Mouse (Mus musculus) testis, adult 2 months (tissue): Measurements from ENCODE around the gene Zfp786. TPM values are rescaled to one million over a fixed set of nuclear protein-coding genes. Genes with fewer than 3 reads are reported as not detected.

Experiments used
- H3K27ac ChIP-seq: fragments of 200-500 bp; 2 replicates; pipeline ENCODE4 v1.5.1; 2012; ENCODE audit warnings: low read depth, low read length; ENCODE audit not compliant: control insufficient read depth, insufficient read depth
- H3K27me3 ChIP-seq: fragments of 200-500 bp; 2 replicates; pipeline ENCODE4 v1.6.1; 2012; ENCODE audit warnings: mild to moderate bottlenecking, low read length, moderate library complexity; ENCODE audit not compliant: control insufficient read depth, insufficient read depth
- H3K36me3 ChIP-seq: fragments of 200-500 bp; 2 replicates; pipeline ENCODE4 v1.6.1; 2012; ENCODE audit warnings: mild to moderate bottlenecking, low read length; ENCODE audit not compliant: control insufficient read depth, insufficient read depth
- H3K4me1 ChIP-seq: fragments of 200-500 bp; 2 replicates; pipeline ENCODE4 v1.6.1; 2012; ENCODE audit warnings: low read length; ENCODE audit not compliant: control insufficient read depth, insufficient read depth
- H3K4me3 ChIP-seq: fragments of 200-500 bp; 2 replicates; pipeline ENCODE4 v1.5.1; 2012; ENCODE audit warnings: low read depth, mild to moderate bottlenecking, low read length, moderate library complexity, mixed read lengths; ENCODE audit not compliant: control insufficient read depth
- CTCF ChIP-seq: fragments of 200-500 bp; IDR thresholded peaks from 2 replicates; pipeline ENCODE4 v1.5.1; 2012; ENCODE audit warnings: low read depth, mild to moderate bottlenecking, inconsistent platforms, low read length, moderate library complexity; ENCODE audit not compliant: control insufficient read depth, insufficient read depth, insufficient replicate concordance
- POLR2A ChIP-seq: fragments of 200-500 bp; IDR thresholded peaks from 2 replicates; pipeline ENCODE4 v1.6.1; 2012; ENCODE audit warnings: low read depth, mild to moderate bottlenecking, inconsistent platforms, low read length, moderate library complexity; ENCODE audit not compliant: control insufficient read depth
- polyA plus RNA-seq: library from polyadenylated mRNA; depleted of rRNA; stranded (reverse); fragments of >200 nt; gene quantifications from 2 replicates; pipeline ENCODE4 v1.2.3, GENCODE M21; 2012

Zfp786 gene
- polyA plus RNA-seq, 1 experiment, result 1.0 TPM

- Histone ChIP-seq H3K27ac (no peak overlapping the region), H3K27me3 (no peaks in the 10 kb centered on the region), H3K36me3 (peaks cover 1% of the 10 kb centered on the region; the same call in 1 of the 2 replicates), H3K4me1 (no peaks in the 10 kb centered on the region), H3K4me3 (no peak overlapping the region)
- TF ChIP-seq POLR2A (no peak), CTCF (no peak)
Measured at GRCm38 (mm10) chr6:47810181-47810580, 20.5 kb downstream of the Zfp786 start.

- H3K36me3 ChIP-seq, result peaks cover 1% of the 10 kb centered on the region; the same call in 1 of the 2 replicates
- no peak overlapping the region for H3K4me3 ChIP-seq
- TF ChIP-seq CTCF (no peak), POLR2A (no peak)
- H3K27ac ChIP-seq, result no peak overlapping the region
- H3K4me1 ChIP-seq, result no peaks in the 10 kb centered on the region
- H3K27me3 ChIP-seq, result no peaks in the 10 kb centered on the region
Measured at GRCm38 (mm10) chr6:47809053-47809452, 21.6 kb downstream of the Zfp786 start.

GRCm38 (mm10) chr6:47808545-47808944 is 22.1 kb downstream of the Zfp786 start:
- peaks cover 1% of the 10 kb centered on the region for H3K36me3 ChIP-seq
- no peaks in the 10 kb centered on the region for H3K4me1 ChIP-seq
- no peak overlapping the region for H3K4me3 ChIP-seq
- H3K27ac ChIP-seq, result no peak overlapping the region
- H3K27me3 ChIP-seq, result no peaks in the 10 kb centered on the region
- no peak for TF ChIP-seq CTCF
- TF ChIP-seq POLR2A, result no peak

GRCm38 (mm10) chr6:47807419-47807818 is 23.2 kb downstream of the Zfp786 start:
- TF ChIP-seq POLR2A, result no peak
- no peak for TF ChIP-seq CTCF
- no peak overlapping the region for H3K27ac ChIP-seq
- no peak overlapping the region for H3K4me3 ChIP-seq
- no peaks in the 10 kb centered on the region for H3K4me1 ChIP-seq
- H3K36me3 ChIP-seq, result peaks cover 1% of the 10 kb centered on the region
- no peaks in the 10 kb centered on the region for H3K27me3 ChIP-seq

- Histone ChIP-seq H3K4me3 (no peak overlapping the region), H3K27ac (no peak overlapping the region), H3K4me1 (no peaks in the 10 kb centered on the region), H3K27me3 (no peaks in the 10 kb centered on the region), H3K36me3 (peaks cover 1% of the 10 kb centered on the region)
- no peak for TF ChIP-seq CTCF
- TF ChIP-seq POLR2A, result no peak
Measured at GRCm38 (mm10) chr6:47805520-47805919, 25.1 kb downstream of the Zfp786 start.

- H3K36me3 ChIP-seq, result no peaks in the 10 kb centered on the region; the same call in none of the 2 replicates
- H3K4me1 ChIP-seq, result no peaks in the 10 kb centered on the region
- no peak overlapping the region for H3K27ac ChIP-seq
- no peak overlapping the region for H3K4me3 ChIP-seq
- no peak for TF ChIP-seq POLR2A
- no peak for TF ChIP-seq CTCF
- H3K27me3 ChIP-seq, result no peaks in the 10 kb centered on the region
Measured at GRCm38 (mm10) chr6:47799079-47799478, 31.6 kb downstream of the Zfp786 start.

- Histone ChIP-seq H3K36me3 (no peaks in the 10 kb centered on the region; the same call in 1 of the 2 replicates), H3K4me1 (no peaks in the 10 kb centered on the region), H3K27ac (no peak overlapping the region), H3K27me3 (no peaks in the 10 kb centered on the region), H3K4me3 (no peak overlapping the region)
- TF ChIP-seq CTCF, result no peak
- no peak for TF ChIP-seq POLR2A
Measured at GRCm38 (mm10) chr6:47794106-47794830, 36.4 kb downstream of the Zfp786 start.
